Mouse (Mus musculus) MEL (cell line): Measurements from ENCODE around the gene Ergic1. TPM values are rescaled to one million over a fixed set of nuclear protein-coding genes. Genes with fewer than 3 reads are reported as not detected.

Experiments
- DNase-seq: peaks from one replicate; pipeline ENCODE4 v3.0.0; 2011; ENCODE audit warnings: low read depth, low spot score
- H3K27ac ChIP-seq: 2 replicates; pipeline ENCODE4 v1.5.1; 2012; ENCODE audit warnings: low read depth, mild to moderate bottlenecking, control low read depth, low read length, moderate library complexity; ENCODE audit not compliant: control insufficient read depth
- H3K27me3 ChIP-seq, 2 experiments: fragments of 150-350 bp in 1 of 2; sonication (generic) in 1 of 2; 2 replicates each; pipeline ENCODE4 v1.6.1; 2012; ENCODE audit warnings: low read length in 2 of 2, mild to moderate bottlenecking in 2 of 2, improper control_type of control experiment in 1 of 2, moderate library complexity in 1 of 2; ENCODE audit not compliant: insufficient read depth in 2 of 2, control insufficient read depth in 1 of 2
- H3K36me3 ChIP-seq, 2 experiments: 2 replicates each; pipeline ENCODE4 v1.6.1; 2012 to 2014; ENCODE audit warnings: low read length in 2 of 2, improper control_type of control experiment in 1 of 2, inconsistent platforms in 1 of 2, mild to moderate bottlenecking in 1 of 2; ENCODE audit not compliant: insufficient read depth in 2 of 2, control insufficient read depth in 1 of 2
- H3K4me1 ChIP-seq, 2 experiments: fragments of 150-350 bp in 1 of 2; sonication (generic) in 1 of 2; 2 replicates each; pipeline ENCODE4 v1.6.1; 2012; ENCODE audit warnings: low read length in 2 of 2, improper control_type of control experiment in 1 of 2, mild to moderate bottlenecking in 1 of 2; ENCODE audit not compliant: insufficient read depth in 2 of 2, control insufficient read depth in 1 of 2
- H3K4me3 ChIP-seq, 2 experiments: fragments of 150-350 bp in 1 of 2; sonication (generic) in 1 of 2; 2 replicates each; pipeline ENCODE4 v1.5.1; 2012; ENCODE audit warnings: low read depth in 2 of 2, low read length in 2 of 2, mild to moderate bottlenecking in 2 of 2, moderate library complexity in 2 of 2, control low read depth in 1 of 2, improper control_type of control experiment in 1 of 2; ENCODE audit not compliant: control insufficient read depth in 1 of 2, insufficient read depth in 1 of 2
- H3K79me2 ChIP-seq: 2 replicates; pipeline ENCODE4 v1.6.1; 2012; ENCODE audit warnings: mild to moderate bottlenecking, low read length, moderate library complexity; ENCODE audit not compliant: control insufficient read depth, poor library complexity, insufficient read depth
- H3K9ac ChIP-seq: 2 replicates; pipeline ENCODE4 v1.6.1; 2012; ENCODE audit warnings: low read depth, mild to moderate bottlenecking, control low read depth, low read length, moderate library complexity; ENCODE audit not compliant: control insufficient read depth, poor library complexity, severe bottlenecking
- H3K9me3 ChIP-seq: fragments of 150-350 bp; sonication (generic); replicated peaks from 2 replicates; pipeline ENCODE4 v1.6.1; 2012; ENCODE audit warnings: mild to moderate bottlenecking, low read length, improper control_type of control experiment, moderate library complexity; ENCODE audit not compliant: insufficient read depth
- HCFC1 ChIP-seq: IDR thresholded peaks from 2 replicates; pipeline ENCODE4 v1.6.1; 2012; ENCODE audit warnings: low read depth, mild to moderate bottlenecking, inconsistent platforms, low read length, improper control_type of control experiment, moderate library complexity
- JUND ChIP-seq: IDR thresholded peaks from 2 replicates; pipeline ENCODE4 v1.6.1; 2011; ENCODE audit warnings: low read depth, mild to moderate bottlenecking, improper control_type of control experiment, low read length
- MYB ChIP-seq: IDR thresholded peaks from 2 replicates; pipeline ENCODE4 v1.6.1; 2011; ENCODE audit warnings: mild to moderate bottlenecking, low read depth, low read length, improper control_type of control experiment
- MYC ChIP-seq: IDR thresholded peaks from 2 replicates; pipeline ENCODE4 v1.6.1; 2011; ENCODE audit warnings: low read depth, mild to moderate bottlenecking, low read length, improper control_type of control experiment, moderate library complexity
- POLR2AphosphoS5 ChIP-seq: IDR thresholded peaks from 2 replicates; pipeline ENCODE4 v1.6.1; 2012; ENCODE audit warnings: low read depth, borderline replicate concordance, mild to moderate bottlenecking, inconsistent platforms, low read length, moderate library complexity, mixed read lengths
- SIN3A ChIP-seq: IDR thresholded peaks from 2 replicates; pipeline ENCODE4 v1.6.1; 2012; ENCODE audit warnings: low read length, improper control_type of control experiment, inconsistent platforms
- TBP ChIP-seq: IDR thresholded peaks from 2 replicates; pipeline ENCODE4 v1.8.0; 2011; ENCODE audit warnings: low read depth, low read length, improper control_type of control experiment
- USF1 ChIP-seq: IDR thresholded peaks from 2 replicates; pipeline ENCODE4 v1.6.1; 2014; ENCODE audit warnings: low read depth, mild to moderate bottlenecking, inconsistent platforms, low read length, improper control_type of control experiment, moderate library complexity
- ZC3H11A ChIP-seq: IDR thresholded peaks from 2 replicates; pipeline ENCODE4 v1.6.1; 2012; ENCODE audit warnings: low read depth, mild to moderate bottlenecking, inconsistent platforms, low read length, improper control_type of control experiment
- ZKSCAN1 ChIP-seq: IDR thresholded peaks from 2 replicates; pipeline ENCODE4 v1.6.1; 2012; ENCODE audit warnings: low read depth, mild to moderate bottlenecking, inconsistent platforms, low read length, improper control_type of control experiment, moderate library complexity
- ZMIZ1 ChIP-seq: IDR thresholded peaks from 2 replicates; pipeline ENCODE4 v1.6.1; 2012; ENCODE audit warnings: low read depth, mild to moderate bottlenecking, inconsistent platforms, low read length, improper control_type of control experiment, moderate library complexity
- ZNF384 ChIP-seq: IDR thresholded peaks from 2 replicates; pipeline ENCODE4 v1.6.1; 2012; ENCODE audit warnings: low read depth, mild to moderate bottlenecking, inconsistent platforms, low read length, improper control_type of control experiment
- polyA plus RNA-seq, 2 experiments: library from polyadenylated mRNA; stranded (reverse) in 1 of 2; unstranded in 1 of 2; fragments of >175 nt in 1 of 2; fragments of >200 nt in 1 of 2; gene quantifications; 2 replicates each; pipeline versions ENCODE4 v1.2.1 to v1.2.4; 2012; ENCODE audit warnings: low replicate concordance in 2 of 2, low read depth in 1 of 2; ENCODE audit not compliant: insufficient read length in 2 of 2, insufficient read depth in 1 of 2, missing spikeins in 1 of 2
- total RNA-seq: library from RNA; depleted of rRNA; stranded (reverse); fragments of 300-350 nt; gene quantifications from 2 replicates; pipeline ENCODE4 v1.2.3, GENCODE M21; 2012

Ergic1 gene
- total and polyA plus RNA-seq, 3 experiments = 78.5 to 730 (median 95.6) TPM

DNA sequence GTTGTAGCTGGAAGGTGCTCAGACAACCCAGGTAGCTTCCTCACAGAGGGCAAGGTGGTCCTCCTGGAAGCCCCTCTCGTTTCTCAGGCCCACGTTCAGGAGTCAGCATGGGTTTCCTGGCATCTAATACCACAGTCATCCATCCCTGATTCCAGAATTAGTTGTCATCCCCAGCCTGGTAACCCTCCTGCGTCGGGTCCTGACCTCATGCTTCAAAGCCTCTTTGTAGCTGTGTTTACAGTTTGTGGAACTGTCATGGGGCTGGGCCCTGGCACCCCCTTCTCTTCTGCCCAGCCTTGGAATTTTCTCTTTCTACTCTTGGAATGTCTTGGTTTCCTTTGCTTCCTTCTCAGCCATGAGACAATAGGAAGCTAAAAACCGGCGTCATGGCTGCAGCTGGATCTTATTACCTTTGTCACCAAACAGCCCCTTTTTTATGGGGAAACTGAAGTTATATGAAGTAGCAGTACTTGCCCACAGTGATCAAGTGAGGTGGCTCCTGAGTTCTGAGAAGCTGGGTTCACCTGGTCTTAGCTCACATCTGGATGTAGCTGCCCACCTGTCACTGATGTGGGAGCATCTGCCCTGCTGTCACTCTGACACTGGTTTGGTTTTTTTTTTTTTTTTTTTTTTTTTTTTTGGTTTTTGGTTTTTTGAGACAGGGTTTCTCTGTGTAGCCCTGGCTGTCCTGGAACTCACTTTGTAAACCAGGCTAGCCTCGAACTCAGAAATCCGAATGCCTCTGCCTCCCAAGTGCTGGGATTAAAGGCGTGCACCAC, 53.6 kb downstream of the Ergic1 start:
- Histone ChIP-seq H3K9ac (no peak overlapping the region), H3K79me2 (no peaks in the 10 kb centered on the region), H3K4me1 (no peaks in the 10 kb centered on the region), H3K27me3 (no peaks in the 10 kb centered on the region)
- no peak for TF ChIP-seq HCFC1
- TF ChIP-seq ZNF384 = peak; percentile 58; the same call in 1 of the 2 replicates
- TF ChIP-seq, all 39 proteins: peak for 1
- Histone ChIP-seq H3K4me3 (no peak overlapping the region), H3K9me3 (no peaks in the 10 kb centered on the region), H3K27ac (no peak overlapping the region), H3K36me3 (peaks cover 0 to 2% of the 10 kb centered on the region in 2 experiments; a peak in 2 of 4 replicates)
- no peak for DNase-seq

DNA sequence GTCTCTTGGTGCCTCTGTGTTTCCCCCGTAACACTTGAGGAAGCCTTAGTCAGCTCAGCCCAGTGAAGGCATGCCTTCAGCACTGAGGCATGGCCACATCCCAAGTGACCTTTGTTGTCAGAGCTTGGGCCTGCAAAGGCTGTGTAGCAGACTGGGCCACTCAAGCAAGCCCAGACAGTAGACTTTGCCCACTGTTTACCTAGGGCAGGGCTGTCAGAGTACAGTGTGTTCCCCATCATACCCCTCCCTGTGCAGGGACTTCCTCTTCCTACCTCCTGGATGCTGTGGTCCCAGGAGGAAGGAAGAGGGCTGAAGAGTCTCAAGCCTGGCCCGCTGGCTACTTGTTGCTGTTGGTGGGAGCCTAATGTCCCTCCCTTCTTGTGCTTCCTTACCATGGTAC, 55.4 kb downstream of the Ergic1 start:
- no peaks in the 10 kb centered on the region for H3K27me3 ChIP-seq
- H3K79me2 ChIP-seq = no peaks in the 10 kb centered on the region
- H3K9ac ChIP-seq = no peak overlapping the region
- H3K4me3 ChIP-seq = no peak overlapping the region
- no peaks in the 10 kb centered on the region for H3K4me1 ChIP-seq
- no peak for TF ChIP-seq ZNF384
- TF ChIP-seq POLR2AphosphoS5 = no peak
- no peak for TF ChIP-seq JUND
- no peak for TF ChIP-seq ZC3H11A
- TF ChIP-seq, all 39 proteins: peak for 0
- no peak for DNase-seq
- H3K36me3 ChIP-seq = peaks cover 0 to 2% of the 10 kb centered on the region in 2 experiments; a peak in 2 of 4 replicates
- H3K9me3 ChIP-seq = no peaks in the 10 kb centered on the region
- no peak overlapping the region for H3K27ac ChIP-seq

DNA sequence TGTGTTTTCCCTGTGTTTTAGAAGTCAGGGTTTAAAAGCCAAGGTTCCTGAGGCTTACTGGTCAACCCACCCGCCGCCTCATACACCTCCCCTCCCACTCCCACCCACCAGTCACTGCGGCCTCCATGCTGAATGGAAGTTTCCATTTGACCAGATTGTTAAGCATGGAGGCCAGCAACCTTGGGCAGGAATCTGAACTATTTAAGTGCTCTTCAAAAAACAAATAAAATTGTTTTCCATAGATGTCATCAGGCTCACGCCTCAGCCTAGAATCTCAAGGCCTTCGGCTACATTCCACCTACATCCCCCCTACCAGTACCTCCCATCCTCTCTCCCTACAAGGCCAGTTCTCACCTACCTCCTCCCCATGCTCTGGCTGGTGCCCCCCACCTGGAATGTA, 57.2 kb downstream of the Ergic1 start:
- Histone ChIP-seq H3K9ac (no peak overlapping the region), H3K4me1 (no peaks in the 10 kb centered on the region), H3K79me2 (no peaks in the 10 kb centered on the region), H3K27me3 (no peaks in the 10 kb centered on the region), H3K4me3 (no peak overlapping the region), H3K9me3 (no peaks in the 10 kb centered on the region), H3K27ac (no peak overlapping the region), H3K36me3 (peaks cover 0 to 2% of the 10 kb centered on the region in 2 experiments; a peak in 2 of 4 replicates)
- TF ChIP-seq MYC (no peak), ZKSCAN1 (no peak), USF1 (no peak), SIN3A (no peak), MYB (no peak), ZMIZ1 (no peak), TBP (no peak)
- no peak for DNase-seq
